ENCODE assay signal across 7 mouse cellular contexts in genomic region chr2:121007925-121008663, GRCm38 (mm10). TPM values are rescaled to one million over a fixed set of nuclear protein-coding genes. Genes with fewer than 3 reads are reported as not detected.
DNase-seq lines count a peak whose midpoint lies in the region; ATAC-seq lines count a peak whose summit lies in the region.

Ccndbp1 (plus strand) TSS chr2:121008403.

- WGBS in embryonic facial prominence, embryonic 11.5 days: 2% methylated on average over 32 of the region's 34 CpGs
- WGBS in limb, embryonic 10.5 days: 2% methylated on average over 34 of the region's 34 CpGs
- WGBS in midbrain, embryonic 13.5 days: 2% methylated on average over 32 of the region's 34 CpGs

- H3K27me3 ChIP-seq in embryonic facial prominence, embryonic 11.5 days (ENCODE audit: control insufficient read depth, insufficient read depth, low read length): no peaks in the 10 kb centered on the region
- no peaks in the 10 kb centered on the region for H3K27me3 ChIP-seq in limb, embryonic 10.5 days (ENCODE audit: low read depth, poor library complexity, severe bottlenecking)
- no peaks in the 10 kb centered on the region for H3K27me3 ChIP-seq in midbrain, embryonic 13.5 days

- peak within 1 kb of the TSS; percentile 64 for H3K4me2 ChIP-seq in embryonic facial prominence, embryonic 11.5 days (ENCODE audit: low read depth, low read length)
- H3K4me2 ChIP-seq in midbrain, embryonic 13.5 days (replicated peaks): peak within 1 kb of the TSS; percentile 90

- H3K27ac ChIP-seq in embryonic facial prominence, embryonic 11.5 days (replicated peaks; ENCODE audit: low read depth, low read length): no peak within 1 kb of the TSS
- H3K27ac ChIP-seq in limb, embryonic 10.5 days: peak within 1 kb of the TSS; percentile 64
- H3K27ac ChIP-seq in midbrain, embryonic 13.5 days: peak within 1 kb of the TSS; percentile 71

- ATAC-seq in embryonic facial prominence, embryonic 11.5 days (replicated peaks; ENCODE audit: insufficient number of reproducible peaks, low FRiP score, low TSS enrichment, low read depth): peak; percentile 94
- peak; percentile 98 for ATAC-seq in granulocyte monocyte progenitor cell, adult 5-6 weeks (replicated peaks; ENCODE audit: poor library complexity, severe bottlenecking)
- ATAC-seq in midbrain, embryonic 13.5 days: peak; percentile 97

- H3K9ac ChIP-seq in embryonic facial prominence, embryonic 11.5 days (replicated peaks; ENCODE audit: low read length): peak within 1 kb of the TSS; percentile 64
- H3K9ac ChIP-seq in midbrain, embryonic 13.5 days (replicated peaks): peak within 1 kb of the TSS; percentile 85

- no peaks in the 10 kb centered on the region for H3K36me3 ChIP-seq in embryonic facial prominence, embryonic 11.5 days (replicated peaks; ENCODE audit: control insufficient read depth, insufficient read depth, low read depth, low read length)
- peaks cover 11% of the 10 kb centered on the region for H3K36me3 ChIP-seq in limb, embryonic 10.5 days
- H3K36me3 ChIP-seq in midbrain, embryonic 13.5 days: peaks cover 22% of the 10 kb centered on the region

- DNase-seq in adrenal gland, postnatal 14 days: peak; percentile 97
- peak; percentile 94 for DNase-seq in embryonic facial prominence, embryonic 11.5 days (ENCODE audit: low spot score)
- peak; percentile 92 for DNase-seq in kidney, adult 11 months
- DNase-seq in limb, embryonic 10.5 days (ENCODE audit: low spot score): peak; percentile 93
- peak; percentile 81 for DNase-seq in spleen, adult 12 weeks (ENCODE audit: low spot score)

- H3K4me1 ChIP-seq in embryonic facial prominence, embryonic 11.5 days (ENCODE audit: control insufficient read depth, insufficient read depth, low read length): no peaks in the 10 kb centered on the region
- H3K4me1 ChIP-seq in limb, embryonic 10.5 days: peaks cover 12% of the 10 kb centered on the region
- peaks cover 14% of the 10 kb centered on the region for H3K4me1 ChIP-seq in midbrain, embryonic 13.5 days (replicated peaks)

- H3K4me3 ChIP-seq in embryonic facial prominence, embryonic 11.5 days (ENCODE audit: low read depth, low read length): peak within 1 kb of the TSS; percentile 70
- H3K4me3 ChIP-seq in limb, embryonic 10.5 days: peak within 1 kb of the TSS; percentile 90
- peak within 1 kb of the TSS; percentile 88 for H3K4me3 ChIP-seq in midbrain, embryonic 13.5 days (replicated peaks)

- H3K9me3 ChIP-seq in embryonic facial prominence, embryonic 11.5 days (replicated peaks; ENCODE audit: control insufficient read depth, low read length): no peaks in the 10 kb centered on the region
- no peaks in the 10 kb centered on the region for H3K9me3 ChIP-seq in limb, embryonic 10.5 days (replicated peaks)
- no peaks in the 10 kb centered on the region for H3K9me3 ChIP-seq in midbrain, embryonic 13.5 days

RNA-seq across cellular contexts. Expression of gene Ccndbp1, which starts in this region (rescaled TPM):
- 39.3 and 48.9 TPM in 2 replicates for total RNA-seq in adrenal gland, postnatal 14 days (2021)
- 33.3 and 40.9 TPM in 2 replicates for polyA plus RNA-seq in embryonic facial prominence, embryonic 11.5 days (2014; fragmentation: Nextera tagmentation; extraction: Ambion mirVana)
- 27.0 and 35.7 TPM in 2 replicates for total RNA-seq in granulocyte monocyte progenitor cell, adult 5-6 weeks (2014; fragmentation: Nextera tagmentation)
- total RNA-seq in granulocyte monocyte progenitor cell, adult 5-6 weeks (2017): 30.5 and 40.2 TPM in 2 replicates
- polyA plus RNA-seq in limb, embryonic 10.5 days (2016; fragmentation: Nextera tagmentation; extraction: Ambion mirVana): 28.1 and 34.6 TPM in 2 replicates
- 72.0 and 74.9 TPM in 2 replicates for polyA plus RNA-seq in midbrain, embryonic 13.5 days (2015; fragmentation: Nextera tagmentation; extraction: Ambion mirVana)
